Mouse (Mus musculus) 3134 (cell line): ENCODE measurements around the gene Neurl1a.

Source experiments
- DNase-seq: peaks from one replicate; pipeline ENCODE4 v3.0.0-alpha.2; 2011; ENCODE audit warnings: low spot score; ENCODE audit not compliant: insufficient read length; ENCODE audit errors: extremely low read depth

The Neurl1a gene

GRCm38 (mm10) chr19:47210432-47210831 is 31.8 kb downstream of the Neurl1a start:
- no peak for DNase-seq

DNA sequence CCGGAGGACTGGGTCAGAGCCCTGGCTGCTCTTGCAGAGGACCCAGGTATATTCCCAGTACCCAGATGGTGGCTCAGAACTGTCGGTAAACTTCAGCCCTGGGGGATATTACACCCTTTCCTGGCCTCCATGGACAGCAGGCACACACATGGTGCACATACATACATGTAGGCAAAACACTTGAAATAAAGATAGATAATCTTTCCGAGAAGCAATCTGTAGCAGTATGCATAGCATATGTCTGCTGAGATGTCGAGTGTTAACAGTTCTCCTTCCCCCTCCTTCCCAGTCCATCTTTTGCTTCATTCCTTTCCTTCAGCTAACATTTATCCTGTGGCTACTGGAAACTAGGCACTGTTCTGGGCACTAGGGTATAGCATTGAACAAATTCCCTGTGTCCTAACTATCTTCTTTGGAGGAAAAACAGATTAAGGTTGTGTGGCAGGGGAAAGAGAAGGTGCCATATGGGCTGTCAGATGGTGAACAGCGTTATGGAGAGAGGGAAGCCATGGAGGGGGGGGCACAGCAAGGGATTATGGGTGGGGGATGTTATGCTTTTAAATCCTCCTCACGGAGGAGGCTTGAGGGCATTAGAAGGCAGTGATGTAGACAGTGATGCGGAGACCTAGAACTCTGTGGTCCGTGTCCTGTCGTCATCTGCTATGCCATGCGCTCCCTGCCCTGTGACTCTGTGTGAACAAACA is 33.1 kb downstream of the Neurl1a start:
- no peak for DNase-seq

- no peak for DNase-seq
Measured at GRCm38 (mm10) chr19:47212401-47212800, 33.8 kb downstream of the Neurl1a start.

DNA sequence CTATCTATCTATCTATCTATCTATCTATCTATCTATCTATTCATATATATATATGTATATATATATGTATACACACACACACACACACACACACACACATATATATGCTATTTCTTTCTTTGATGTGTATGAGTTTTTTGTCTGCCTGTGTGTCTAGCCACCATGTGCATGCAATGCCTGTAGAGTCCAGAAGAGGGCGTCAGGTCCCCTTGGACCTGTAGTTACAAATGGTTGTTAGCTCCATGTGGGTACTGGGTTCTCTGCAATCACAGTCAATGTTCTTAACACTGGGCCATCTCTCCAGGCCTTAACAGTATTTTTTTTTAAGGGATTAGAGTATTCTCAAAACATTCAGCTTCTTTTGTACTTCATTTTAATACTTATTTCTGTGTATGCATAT is 34.9 kb downstream of the Neurl1a start:
- DNase-seq, result no peak

DNA sequence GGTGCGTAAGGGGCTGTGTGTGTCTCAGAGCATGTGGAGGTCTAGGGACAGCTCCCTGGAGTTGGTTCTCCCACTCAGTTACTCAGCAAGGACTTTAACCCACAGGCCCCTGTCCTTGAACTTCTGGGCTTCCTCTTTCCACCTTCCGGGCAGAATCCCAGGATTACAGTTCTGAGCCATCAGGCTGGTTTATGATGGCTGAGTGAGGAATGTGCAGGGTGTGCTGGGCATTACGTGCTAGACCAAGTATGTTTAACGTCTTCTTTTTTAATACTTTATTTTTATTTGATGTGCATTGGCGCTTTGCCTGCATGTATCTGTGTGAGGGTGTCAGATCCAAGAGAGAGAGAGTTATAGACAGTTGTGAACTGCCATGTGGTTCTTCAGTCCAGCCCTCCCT is 38.1 kb downstream of the Neurl1a start:
- peak; percentile 47 for DNase-seq

- peak; percentile 81 for DNase-seq
Measured at GRCm38 (mm10) chr19:47219622-47220021, 41.0 kb downstream of the Neurl1a start.

GRCm38 (mm10) chr19:47220232-47220631 is 41.6 kb downstream of the Neurl1a start:
- no peak for DNase-seq

- peak; percentile 64 for DNase-seq
Measured at GRCm38 (mm10) chr19:47221006-47221405, 42.4 kb downstream of the Neurl1a start.

- no peak for DNase-seq
Measured at GRCm38 (mm10) chr19:47221500-47222153, 43.0 kb downstream of the Neurl1a start.

GRCm38 (mm10) chr19:47222154-47222840 is 43.7 kb downstream of the Neurl1a start:
- DNase-seq, result no peak

DNA sequence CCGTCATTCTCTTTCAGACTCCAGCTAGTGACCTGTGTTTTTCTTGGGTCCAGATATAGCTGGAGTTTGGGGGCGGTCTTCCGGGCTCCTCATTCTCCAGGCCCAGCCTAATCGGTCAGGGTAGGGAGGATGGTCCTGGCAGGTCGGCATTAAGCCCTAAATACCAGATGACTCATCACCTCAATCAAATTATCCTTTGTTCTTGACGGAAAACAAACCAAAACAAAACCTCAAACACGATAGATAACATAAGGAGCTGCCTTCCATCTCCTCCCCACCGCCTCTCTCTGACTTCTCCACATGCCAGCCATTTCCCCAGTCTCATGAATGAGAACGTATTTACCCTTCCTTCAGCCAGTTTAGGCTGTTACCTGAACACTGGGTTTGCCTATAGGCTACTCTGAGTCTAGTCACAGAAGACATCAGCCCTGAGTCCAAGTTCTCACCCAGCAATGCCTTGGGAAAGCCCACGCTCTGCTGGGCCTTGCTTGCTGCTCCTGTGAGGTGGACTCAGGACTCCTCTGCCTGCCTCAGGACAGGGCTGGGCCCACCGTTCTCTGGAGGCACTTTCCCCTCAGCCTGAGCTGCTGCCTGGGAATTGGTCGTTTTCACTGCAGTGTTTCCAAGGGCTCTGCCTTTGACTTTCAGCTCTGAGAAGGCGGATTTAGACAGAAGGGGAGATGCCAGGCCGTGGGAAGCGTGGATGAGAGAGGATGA is 44.4 kb downstream of the Neurl1a start:
- DNase-seq, result no peak

DNA sequence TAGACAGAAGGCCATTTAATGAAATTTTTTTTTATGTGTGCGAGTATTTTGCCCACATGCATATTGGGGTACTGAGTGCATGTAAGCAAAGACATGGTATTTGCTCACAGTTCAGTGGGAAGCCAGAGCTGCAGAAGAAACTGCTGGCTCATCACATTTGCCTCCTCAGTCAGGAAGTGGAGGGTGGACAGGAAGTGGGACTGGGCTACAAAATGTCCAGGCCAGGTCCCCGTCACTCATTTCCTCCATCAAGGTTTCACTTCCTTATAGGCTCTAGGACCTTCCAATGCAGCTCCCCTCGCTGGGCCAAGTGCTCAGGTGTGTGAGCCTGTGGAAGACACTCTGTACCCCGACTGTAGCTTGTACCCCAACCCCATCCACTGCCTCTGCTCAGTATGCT is 46.1 kb downstream of the Neurl1a start:
- no peak for DNase-seq

GRCm38 (mm10) chr19:47225791-47226190 is 47.2 kb downstream of the Neurl1a start:
- DNase-seq, result no peak

GRCm38 (mm10) chr19:47228725-47229252 is 50.2 kb downstream of the Neurl1a start:
- peak; percentile 42 for DNase-seq

- DNase-seq, result no peak
Measured at GRCm38 (mm10) chr19:47229461-47229860, 50.8 kb downstream of the Neurl1a start.

- no peak for DNase-seq
Measured at GRCm38 (mm10) chr19:47230082-47230481, 51.5 kb downstream of the Neurl1a start.

- DNase-seq, result no peak
Measured at GRCm38 (mm10) chr19:47230682-47231081, 52.1 kb downstream of the Neurl1a start.

GRCm38 (mm10) chr19:47231389-47231788 is 52.8 kb downstream of the Neurl1a start:
- no peak for DNase-seq

GRCm38 (mm10) chr19:47232077-47232865 is 53.7 kb downstream of the Neurl1a start:
- DNase-seq, result no peak

DNA sequence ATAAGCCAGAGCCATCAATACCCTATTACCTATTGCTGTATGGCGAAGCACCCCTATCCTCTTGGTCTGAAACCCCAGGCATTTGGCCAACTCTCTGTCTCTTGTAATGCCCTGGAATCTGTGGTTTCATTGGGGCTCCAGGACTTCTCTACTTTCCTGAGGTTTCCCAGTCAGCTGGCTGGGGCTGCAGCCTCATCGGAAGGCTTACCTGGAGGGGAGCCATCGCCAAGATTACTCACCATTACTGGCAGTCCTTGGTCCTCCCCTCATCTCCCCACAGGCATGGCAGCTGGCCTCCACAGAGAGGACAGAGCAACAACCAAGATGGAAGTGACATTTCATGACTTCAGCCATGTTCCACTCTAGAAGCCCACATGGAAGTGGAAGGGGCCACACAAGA is 54.5 kb downstream of the Neurl1a start:
- DNase-seq, result peak; percentile 70
